Mouse (Mus musculus): ENCODE measurements around the gene Gsdma3. TPM values are rescaled to one million over a fixed set of nuclear protein-coding genes. Genes with fewer than 3 reads are reported as not detected.
"Not testable (repeated sequence)": the region's sequence is repeated elsewhere in the genome, so short reads cannot be mapped to it uniquely, and the experiment has no call there.

The Gsdma3 gene
- total and polyA plus RNA-seq, 3 experiments, result not detected

DNA sequence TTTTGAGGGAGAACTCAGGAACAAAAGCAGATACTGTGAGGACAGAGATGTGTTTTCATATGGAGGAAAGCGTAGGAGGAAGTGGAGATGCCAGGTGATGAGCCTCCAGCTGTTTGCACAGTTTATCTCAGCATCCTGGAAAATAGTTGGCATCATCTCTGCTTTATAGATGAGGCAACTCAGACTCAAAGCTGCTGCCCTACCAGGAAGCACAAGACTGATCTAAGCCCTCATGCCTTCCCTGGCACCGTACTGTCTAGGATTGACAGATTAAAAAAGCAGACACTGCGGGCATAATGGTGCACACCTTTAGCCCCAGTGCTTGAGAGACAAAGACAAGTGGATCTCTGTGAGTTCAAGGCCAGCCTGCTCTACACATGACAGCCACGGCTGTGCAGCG is 4.5 kb downstream of the Gsdma3 start:
- peak; percentile 19; the same call in 1 of the 2 replicates for TF ChIP-seq ETS1 (IDR thresholded peaks at IDR 0.05; ENCODE audit: low read depth, low read length)
- no peak for TF ChIP-seq GATA1 (IDR thresholded peaks at IDR 0.05; ENCODE audit: low read depth, low read length)
- no peaks in the 10 kb centered on the region for H3K4me1 ChIP-seq (ENCODE audit: control insufficient read depth in 1 of 2, insufficient read depth in 2 of 2, low read length in 2 of 2)

DNA sequence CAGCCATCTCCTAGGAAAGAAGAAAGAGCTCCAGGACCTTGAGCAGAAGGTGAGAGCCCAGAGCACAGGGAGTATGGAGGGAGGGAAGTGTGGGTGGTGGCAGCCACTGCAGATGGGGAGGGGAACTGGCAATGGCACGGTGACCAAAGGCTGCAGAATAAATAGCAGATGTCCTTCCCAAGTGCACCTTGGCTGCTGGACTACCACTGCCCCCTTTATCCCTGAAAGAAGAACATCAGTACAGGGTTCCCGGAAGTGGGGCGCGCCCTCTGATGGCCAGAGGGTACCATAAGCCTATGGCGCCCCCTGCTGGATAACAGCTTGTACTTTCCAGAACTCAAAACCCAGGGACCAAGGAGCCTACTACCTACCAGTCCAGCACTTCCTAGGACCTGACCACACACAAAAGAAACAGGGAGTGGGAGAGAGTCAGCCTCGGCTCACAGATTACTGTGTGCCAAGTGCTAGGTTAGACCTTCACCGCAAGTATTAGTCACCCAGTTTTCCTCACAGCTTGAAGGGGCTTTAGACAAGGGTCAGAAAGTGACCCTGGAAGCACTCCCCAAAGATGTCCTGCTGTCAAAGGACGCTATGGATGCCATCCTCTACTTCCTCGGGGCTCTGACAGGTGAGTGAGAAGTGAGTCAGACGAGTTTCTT is 9.3 kb downstream of the Gsdma3 start:
- H3K9me3 ChIP-seq (replicated peaks; ENCODE audit: insufficient read depth, low read length); H3K36me3 ChIP-seq (ENCODE audit: control insufficient read depth in 1 of 2, insufficient read depth in 2 of 2, low read length in 2 of 2); H3K9ac ChIP-seq (ENCODE audit: control insufficient read depth, low read depth, low read length, poor library complexity, severe bottlenecking); H3K4me3 ChIP-seq (ENCODE audit: control insufficient read depth in 1 of 2, insufficient read depth in 1 of 2, low read depth in 2 of 2, low read length in 2 of 2); H3K27me3 ChIP-seq (ENCODE audit: control insufficient read depth in 1 of 2, insufficient read depth in 2 of 2, low read length in 2 of 2); H3K79me2 ChIP-seq (ENCODE audit: control insufficient read depth, insufficient read depth, low read length, poor library complexity); H3K27ac ChIP-seq (ENCODE audit: control insufficient read depth, low read depth, low read length): not testable (repeated sequence)
- peaks cover 5 to 11% of the 10 kb centered on the region in 2 experiments; a peak in 3 of 4 replicates for H3K4me1 ChIP-seq (ENCODE audit: control insufficient read depth in 1 of 2, insufficient read depth in 2 of 2, low read length in 2 of 2)
- peak; percentile 38 to 69 (median 66) for TF ChIP-seq CTCF (IDR thresholded peaks at IDR 0.05 in 2 of 3, conservative IDR thresholded peaks at IDR 0.05 in 1 of 3; ENCODE audit: control insufficient read depth in 1 of 3, insufficient read depth in 1 of 3, low read depth in 2 of 3, low read length in 3 of 3, poor library complexity in 1 of 3, severe bottlenecking in 1 of 3)
- peak; percentile 35; the same call in 1 of the 2 replicates for TF ChIP-seq ZC3H11A (IDR thresholded peaks at IDR 0.05; ENCODE audit: low read depth, low read length)
- peak; percentile 49 for TF ChIP-seq RAD21 (IDR thresholded peaks at IDR 0.05; ENCODE audit: low read depth, low read length)
- TF ChIP-seq SMC3 (IDR thresholded peaks at IDR 0.05; ENCODE audit: low read depth, low read length), result peak; percentile 49
- peak; percentile 82 for TF ChIP-seq ELF1 (IDR thresholded peaks at IDR 0.05; ENCODE audit: low read depth, low read length)
- 0 out of 2 replicates have a peak, but pooled peaks have one; percentile 25 for TF ChIP-seq HCFC1 (IDR thresholded peaks at IDR 0.05; ENCODE audit: low read depth, low read length)
- DNase-seq (ENCODE audit: low read depth, low spot score), result peak; percentile 68

More for the DNA sequence above, 4.5 kb downstream of the Gsdma3 start:
- Histone ChIP-seq H3K9ac (ENCODE audit: control insufficient read depth, low read depth, low read length, poor library complexity, severe bottlenecking) (no peak overlapping the region), H3K9me3 (replicated peaks; ENCODE audit: insufficient read depth, low read length) (no peaks in the 10 kb centered on the region), H3K36me3 (ENCODE audit: control insufficient read depth in 1 of 2, insufficient read depth in 2 of 2, low read length in 2 of 2) (no peaks in the 10 kb centered on the region), H3K27me3 (ENCODE audit: control insufficient read depth in 1 of 2, insufficient read depth in 2 of 2, low read length in 2 of 2) (peaks cover 1 to 10% of the 10 kb centered on the region in 2 experiments; a peak in 3 of 4 replicates), H3K79me2 (ENCODE audit: control insufficient read depth, insufficient read depth, low read length, poor library complexity) (no peaks in the 10 kb centered on the region), H3K27ac (ENCODE audit: control insufficient read depth, low read depth, low read length) (no peak overlapping the region), H3K4me3 (ENCODE audit: control insufficient read depth in 1 of 2, insufficient read depth in 1 of 2, low read depth in 2 of 2, low read length in 2 of 2) (no peak overlapping the region)
- DNase-seq (ENCODE audit: low read depth, low spot score), result no peak

DNA sequence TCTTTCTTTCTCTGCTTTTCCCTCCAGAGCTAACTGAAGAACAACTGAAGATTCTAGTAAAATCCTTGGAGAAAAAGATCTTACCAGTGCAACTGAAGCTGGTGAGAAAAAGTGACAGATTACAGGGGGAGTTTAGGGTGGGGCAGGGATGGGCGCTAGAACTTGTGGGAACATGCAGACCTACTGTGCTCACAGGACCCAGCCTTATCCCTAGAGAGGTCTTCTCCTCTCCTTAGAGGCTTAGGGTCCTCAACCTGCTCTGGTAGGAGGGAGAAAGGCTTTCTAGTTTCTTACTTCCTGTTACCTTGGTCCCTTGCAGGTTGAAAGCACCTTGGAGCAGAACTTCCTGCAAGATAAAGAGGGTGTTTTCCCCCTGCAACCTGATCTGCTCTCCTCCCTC is 11.3 kb downstream of the Gsdma3 start:
- Histone ChIP-seq H3K27ac (ENCODE audit: control insufficient read depth, low read depth, low read length) (no peak overlapping the region), H3K27me3 (ENCODE audit: control insufficient read depth in 1 of 2, insufficient read depth in 2 of 2, low read length in 2 of 2) (peaks cover 3 to 5% of the 10 kb centered on the region in 2 experiments), H3K9ac (ENCODE audit: control insufficient read depth, low read depth, low read length, poor library complexity, severe bottlenecking) (no peak overlapping the region), H3K79me2 (ENCODE audit: control insufficient read depth, insufficient read depth, low read length, poor library complexity) (no peaks in the 10 kb centered on the region), H3K36me3 (ENCODE audit: control insufficient read depth in 1 of 2, insufficient read depth in 2 of 2, low read length in 2 of 2) (peaks cover 0 to 6% of the 10 kb centered on the region in 2 experiments; a peak in 2 of 4 replicates), H3K9me3 (replicated peaks; ENCODE audit: insufficient read depth, low read length) (no peaks in the 10 kb centered on the region), H3K4me3 (ENCODE audit: control insufficient read depth in 1 of 2, insufficient read depth in 1 of 2, low read depth in 2 of 2, low read length in 2 of 2) (no peak overlapping the region), H3K4me1 (ENCODE audit: control insufficient read depth in 1 of 2, insufficient read depth in 2 of 2, low read length in 2 of 2) (peaks cover 5 to 11% of the 10 kb centered on the region in 2 experiments; a peak in 3 of 4 replicates)
- TF ChIP-seq ZKSCAN1 (IDR thresholded peaks at IDR 0.05; ENCODE audit: low read depth, low read length) (peak; percentile 94), EP300 (IDR thresholded peaks at IDR 0.05; ENCODE audit: low read depth in 1 of 2, low read length in 2 of 2) (peak in 1 of 2 experiments; percentile 44; a peak in 2 of 4 replicates), MAX (IDR thresholded peaks at IDR 0.05; ENCODE audit: low read length) (no peak), MXI1 (IDR thresholded peaks at IDR 0.05; ENCODE audit: low read depth, low read length) (no peak), ELF1 (IDR thresholded peaks at IDR 0.05; ENCODE audit: low read depth, low read length) (no peak), SMC3 (IDR thresholded peaks at IDR 0.05; ENCODE audit: low read depth, low read length) (no peak), TAL1 (IDR thresholded peaks at IDR 0.05; ENCODE audit: low read length) (0 out of 2 replicates have a peak, but pooled peaks have one; percentile 4), GATA1 (IDR thresholded peaks at IDR 0.05; ENCODE audit: low read depth, low read length) (peak; percentile 37; the same call in 1 of the 2 replicates), NRF1 (IDR thresholded peaks at IDR 0.05; ENCODE audit: insufficient read depth, low read depth, low read length, poor library complexity, severe bottlenecking) (no peak)
- peak; percentile 37 for DNase-seq (ENCODE audit: low read depth, low spot score)

Measured in MEL (cell line).